Mouse (Mus musculus): ENCODE results near the gene Hoxb5. TPM values are rescaled to one million over a fixed set of nuclear protein-coding genes. Genes with fewer than 3 reads are reported as not detected.

Gene Hoxb5
- total RNA-seq, 2 experiments from 2014 or later = not detected

DNA sequence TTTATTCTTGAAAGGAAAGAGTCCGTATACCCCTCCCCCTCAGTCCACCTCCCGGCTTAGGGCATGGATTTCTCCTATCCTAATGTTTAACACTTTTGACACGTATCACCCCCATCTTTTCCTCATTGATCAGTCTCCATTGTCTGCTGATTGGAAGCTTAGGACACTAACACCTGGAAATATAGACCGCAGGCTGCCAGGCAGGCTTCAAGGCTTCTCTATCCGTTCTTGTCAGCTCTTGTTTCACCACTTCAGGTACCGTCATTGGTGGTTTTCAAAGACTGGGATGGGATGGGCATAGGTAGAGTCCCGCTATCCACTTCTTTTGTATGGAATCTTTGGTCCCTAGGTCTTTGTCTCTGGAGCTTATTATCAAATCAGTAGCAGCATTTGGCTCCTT lies 24.0 kb downstream of the Hoxb5 start:
- no peak for DNase-seq (ENCODE audit: extremely low spot score in 1 of 2, low spot score in 2 of 2)
- no peak overlapping the region for H3K4me3 ChIP-seq
- intact Hi-C loops (cut with DNase I) = loop anchor here (5.0 kb wide), 1 partner anchor 65 kb away; no protein-coding TSS in a partner anchor
- no peak overlapping the region for H3K27ac ChIP-seq
- no peak for TF ChIP-seq CTCF (IDR thresholded peaks at IDR 0.05)

- TF ChIP-seq CTCF (IDR thresholded peaks at IDR 0.05) = no peak
- intact Hi-C loops (cut with DNase I) = loop anchor here (5.0 kb wide), 1 partner anchor 65 kb away; no protein-coding TSS in a partner anchor
- Histone ChIP-seq H3K4me3 (no peak overlapping the region), H3K27ac (no peak overlapping the region)
- no peak for DNase-seq (ENCODE audit: extremely low spot score in 1 of 2, low spot score in 2 of 2)
These were observed 24.6 kb downstream of the Hoxb5 start for GRCm38 (mm10) chr11:96327750-96328149.

DNA sequence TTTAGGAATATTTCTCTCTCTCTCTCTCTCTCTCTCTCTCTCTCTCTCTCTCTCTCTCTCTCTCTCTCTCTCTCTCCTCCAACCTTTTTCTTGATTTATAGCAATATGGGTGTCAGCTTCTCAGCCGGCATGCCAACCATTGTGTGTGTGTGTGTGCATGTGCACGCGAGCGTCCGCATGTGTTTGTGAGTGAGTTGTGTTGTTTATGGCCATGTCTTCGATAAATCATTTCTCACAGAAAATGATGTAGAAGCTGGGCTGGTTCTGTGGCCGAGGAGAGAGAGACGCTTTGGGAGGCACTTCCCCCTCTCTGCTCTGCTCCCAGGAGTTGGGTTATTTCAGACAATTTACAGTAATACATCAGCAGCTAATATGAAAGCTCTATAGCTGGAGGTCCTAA lies 25.5 kb downstream of the Hoxb5 start:
- intact Hi-C loops (cut with DNase I) = loop anchor here (5.0 kb wide), 1 partner anchor 66 kb away; no protein-coding TSS in a partner anchor
- no peak for TF ChIP-seq CTCF (IDR thresholded peaks at IDR 0.05)
- H3K27ac ChIP-seq = no peak overlapping the region
- no peak for DNase-seq (ENCODE audit: extremely low spot score in 1 of 2, low spot score in 2 of 2)
- no peak overlapping the region for H3K4me3 ChIP-seq

DNA sequence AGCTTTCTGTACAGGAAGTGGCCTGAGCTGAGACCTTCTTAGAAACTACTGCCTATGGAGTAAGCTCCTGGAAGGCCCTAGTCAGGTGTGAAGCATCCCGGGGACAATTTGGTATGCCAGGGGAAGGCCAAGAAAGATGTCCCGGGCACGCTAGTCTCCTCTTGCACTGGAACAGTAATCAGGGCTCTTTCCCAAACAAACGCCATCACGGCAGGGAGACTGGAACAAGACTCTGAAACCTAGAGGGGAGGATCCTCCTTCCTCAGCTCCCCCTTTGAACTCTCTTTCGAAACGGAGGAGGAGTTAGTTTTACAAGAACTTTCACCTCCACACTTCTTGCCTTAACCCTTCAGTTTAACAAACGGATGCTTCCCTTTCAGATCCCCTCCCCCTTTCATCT lies 29.0 kb downstream of the Hoxb5 start:
- intact Hi-C loops (cut with DNase I) = no loop called here
- DNase-seq (ENCODE audit: extremely low spot score in 1 of 2, low spot score in 2 of 2) = no peak
- no peak overlapping the region for H3K4me3 ChIP-seq
- no peak overlapping the region for H3K27ac ChIP-seq
- TF ChIP-seq CTCF (IDR thresholded peaks at IDR 0.05) = no peak

DNA sequence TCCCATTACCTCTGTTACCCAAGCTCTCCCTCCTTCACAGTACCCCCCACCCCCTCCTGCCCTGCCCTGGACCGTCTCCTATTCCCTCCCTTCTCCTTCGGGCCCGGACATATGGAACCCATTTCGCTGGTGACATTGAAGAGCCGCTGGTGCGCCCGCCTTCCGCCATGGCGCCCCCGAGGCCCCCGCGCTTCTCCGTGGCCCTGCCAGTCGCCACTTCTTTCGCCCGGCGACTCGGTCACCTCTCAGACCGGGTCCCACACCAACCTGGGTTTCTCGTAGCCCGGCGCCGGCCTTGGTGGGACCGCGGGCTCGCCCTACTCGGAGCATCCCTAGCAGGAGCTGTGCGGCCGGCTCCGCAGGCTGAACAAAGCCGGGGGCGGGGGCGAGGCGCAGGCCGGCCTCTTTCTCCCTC lies 29.5 kb downstream of the Hoxb5 start:
- TF ChIP-seq CTCF (IDR thresholded peaks at IDR 0.05) = no peak
- DNase-seq (ENCODE audit: extremely low spot score in 1 of 2, low spot score in 2 of 2) = no peak
- intact Hi-C loops (cut with DNase I) = no loop called here
- H3K27ac ChIP-seq = no peak overlapping the region
- H3K4me3 ChIP-seq = no peak overlapping the region

GRCm38 (mm10) chr11:96333241-96334001 lies 30.3 kb downstream of the Hoxb5 start:
- DNase-seq (ENCODE audit: extremely low spot score in 1 of 2, low spot score in 2 of 2) = no peak
- Histone ChIP-seq H3K4me3 (no peak overlapping the region), H3K27ac (no peak overlapping the region)
- intact Hi-C loops (cut with DNase I) = no loop called here
- no peak for TF ChIP-seq CTCF (IDR thresholded peaks at IDR 0.05)

DNA sequence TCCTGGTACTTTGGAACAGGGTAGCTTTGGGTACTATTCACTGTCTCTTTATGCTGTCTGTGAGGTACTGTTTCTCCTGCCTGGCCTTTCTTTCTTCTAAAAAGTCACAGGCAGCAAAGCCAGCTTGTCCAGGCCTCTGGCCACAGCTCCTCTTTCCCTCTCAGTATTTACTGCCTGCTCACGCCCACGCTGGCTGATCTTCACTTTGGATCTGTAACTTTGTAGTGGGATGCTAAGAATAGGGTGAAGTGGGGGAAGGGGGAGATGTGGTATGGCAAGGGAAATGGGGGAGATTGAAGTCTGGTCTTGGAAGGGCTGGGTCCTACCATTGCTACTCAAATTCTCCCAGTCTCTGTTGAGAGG lies 30.8 kb downstream of the Hoxb5 start:
- intact Hi-C loops (cut with DNase I) = no loop called here
- Histone ChIP-seq H3K27ac (no peak overlapping the region), H3K4me3 (no peak overlapping the region)
- no peak for DNase-seq (ENCODE audit: extremely low spot score in 1 of 2, low spot score in 2 of 2)
- TF ChIP-seq CTCF (IDR thresholded peaks at IDR 0.05) = no peak

GRCm38 (mm10) chr11:96334998-96335397 lies 31.9 kb downstream of the Hoxb5 start:
- no peak for DNase-seq (ENCODE audit: extremely low spot score in 1 of 2, low spot score in 2 of 2)
- no peak for TF ChIP-seq CTCF (IDR thresholded peaks at IDR 0.05)
- H3K27ac ChIP-seq = no peak overlapping the region
- intact Hi-C loops (cut with DNase I) = no loop called here
- no peak overlapping the region for H3K4me3 ChIP-seq

- no peak overlapping the region for H3K27ac ChIP-seq
- DNase-seq (ENCODE audit: extremely low spot score in 1 of 2, low spot score in 2 of 2) = no peak
These were observed 33.5 kb downstream of the Hoxb5 start for GRCm38 (mm10) chr11:96336597-96336996.

DNA sequence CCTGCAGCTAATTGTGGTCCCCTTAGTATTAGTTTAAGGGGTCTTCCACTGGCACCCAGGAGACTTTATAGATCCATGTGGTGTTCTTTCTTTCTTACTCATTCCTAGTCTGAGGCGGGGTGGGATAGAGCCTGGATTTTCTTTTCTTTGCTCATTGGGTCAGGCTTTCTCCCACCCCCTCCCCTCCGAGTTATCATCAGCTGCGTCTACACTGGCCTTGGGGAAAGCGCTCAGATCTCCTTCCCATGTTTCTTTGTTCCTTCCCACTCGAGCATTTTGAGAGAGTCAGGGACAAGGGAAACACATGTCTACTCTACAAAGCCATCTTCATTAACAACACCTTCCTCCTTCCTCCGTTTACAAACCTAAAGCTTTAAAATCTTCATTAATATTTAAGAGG lies 33.9 kb downstream of the Hoxb5 start:
- intact Hi-C loops (cut with DNase I) = no loop called here
- no peak for TF ChIP-seq CTCF (IDR thresholded peaks at IDR 0.05)
- no peak for DNase-seq (ENCODE audit: extremely low spot score in 1 of 2, low spot score in 2 of 2)
- H3K4me3 ChIP-seq = no peak overlapping the region
- no peak overlapping the region for H3K27ac ChIP-seq

More at GRCm38 (mm10) chr11:96336597-96336996, 33.5 kb downstream of the Hoxb5 start:
- no peak for TF ChIP-seq CTCF (IDR thresholded peaks at IDR 0.05)
- H3K4me3 ChIP-seq = no peak overlapping the region
- intact Hi-C loops (cut with DNase I) = no loop called here

- TF ChIP-seq CTCF (IDR thresholded peaks at IDR 0.05) = no peak
- intact Hi-C loops (cut with DNase I) = no loop called here
- no peak overlapping the region for H3K27ac ChIP-seq
- no peak for DNase-seq (ENCODE audit: extremely low spot score in 1 of 2, low spot score in 2 of 2)
- no peak overlapping the region for H3K4me3 ChIP-seq
These were observed 36.1 kb downstream of the Hoxb5 start for GRCm38 (mm10) chr11:96338957-96339855.

DNA sequence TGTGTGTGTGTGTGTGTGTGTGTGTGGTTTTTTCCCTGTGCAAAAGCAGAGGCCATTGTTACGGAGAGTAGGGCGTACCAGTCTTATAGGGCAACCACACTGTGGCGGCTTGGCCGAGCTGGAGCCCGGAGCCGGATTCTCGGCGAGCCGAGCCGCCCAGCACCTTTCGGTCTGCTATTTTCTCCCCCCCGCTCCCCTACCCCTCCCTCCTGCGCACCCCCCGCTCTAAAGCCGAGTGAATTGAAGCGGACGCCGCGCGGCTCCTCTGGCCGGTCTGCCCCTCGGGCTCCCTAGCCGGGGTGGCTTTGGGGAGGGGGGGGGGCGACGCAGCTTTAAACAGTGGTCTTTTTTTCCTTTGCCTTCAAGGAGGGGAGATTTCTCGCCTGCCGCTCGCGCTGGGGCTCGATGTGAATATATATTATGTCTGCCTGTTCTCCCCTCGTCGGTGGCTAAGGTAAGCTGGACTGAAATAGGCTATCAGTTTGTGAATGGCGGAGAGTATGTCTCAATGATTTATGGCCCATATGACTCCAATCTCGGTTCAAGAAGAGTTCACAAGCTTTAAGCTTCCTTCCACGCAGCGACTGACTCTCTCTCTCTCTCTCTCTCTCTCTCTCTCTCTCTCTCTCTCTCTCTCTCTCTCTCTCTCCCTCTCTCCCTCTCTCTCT lies 37.7 kb downstream of the Hoxb5 start:
- intact Hi-C loops (cut with DNase I) = no loop called here
- Histone ChIP-seq H3K27ac (no peak overlapping the region), H3K4me3 (no peak overlapping the region)
- no peak for DNase-seq (ENCODE audit: extremely low spot score in 1 of 2, low spot score in 2 of 2)
- no peak for TF ChIP-seq CTCF (IDR thresholded peaks at IDR 0.05)

All from left cerebral cortex, adult 2 months (tissue).